Mouse (Mus musculus) lung, postnatal 0 days (tissue): ENCODE results near the gene Ep400. TPM values are rescaled to one million over a fixed set of nuclear protein-coding genes. Genes with fewer than 3 reads are reported as not detected.
"Not testable (repeated sequence)": the region's sequence is repeated elsewhere in the genome, so short reads cannot be mapped to it uniquely, and the experiment has no call there.

ENCODE experiments used
- ATAC-seq: fragments of 200-750 bp; cut with Nextera tagmentation; 2 replicates; pipeline ENCODE4 v1.8.0; 2017; ENCODE audit warnings: moderate library complexity
- DNase-seq: peaks from one replicate; pipeline ENCODE4 v3.0.0-alpha.2; 2016; ENCODE audit warnings: low spot score
- H3K27ac ChIP-seq: fragments of 300-500 bp; sonication (generic); 2 replicates; pipeline ENCODE4 v1.5.1; 2014; ENCODE audit warnings: antibody characterized with exemption, mild to moderate bottlenecking, low read length, mixed read lengths
- H3K27me3 ChIP-seq: fragments of 300-500 bp; sonication (generic); replicated peaks from 2 replicates; pipeline ENCODE4 v1.6.1; 2014; ENCODE audit warnings: low read length, mixed read lengths; ENCODE audit not compliant: insufficient read depth
- H3K36me3 ChIP-seq: fragments of 300-500 bp; sonication (generic); 2 replicates; pipeline ENCODE4 v1.6.1; 2014; ENCODE audit warnings: low read length, mixed read lengths; ENCODE audit not compliant: insufficient read depth
- H3K4me1 ChIP-seq: fragments of 300-500 bp; sonication (generic); 2 replicates; pipeline ENCODE4 v1.6.1; 2014; ENCODE audit warnings: antibody characterized with exemption, low read depth, low read length, mixed read lengths; ENCODE audit not compliant: insufficient read depth
- H3K4me2 ChIP-seq: fragments of 300-500 bp; sonication (generic); replicated peaks from 2 replicates; pipeline ENCODE4 v1.6.1; 2014; ENCODE audit warnings: low read depth, mild to moderate bottlenecking, low read length, moderate library complexity, mixed read lengths
- H3K4me3 ChIP-seq: fragments of 300-500 bp; sonication (generic); 2 replicates; pipeline ENCODE4 v1.5.1; 2014; ENCODE audit warnings: low read depth, low read length
- H3K9ac ChIP-seq: fragments of 300-500 bp; sonication (generic); replicated peaks from 2 replicates; pipeline ENCODE4 v1.6.1; 2014; ENCODE audit warnings: low read depth, mild to moderate bottlenecking
- H3K9me3 ChIP-seq: fragments of 300-500 bp; sonication (generic); 2 replicates; pipeline ENCODE4 v1.6.1; 2016; ENCODE audit warnings: low read length, mixed read lengths
- CTCF ChIP-seq: IDR thresholded peaks from 2 replicates; pipeline ENCODE4 v1.5.1; 2016; ENCODE audit warnings: antibody characterized with exemption, mild to moderate bottlenecking
- EP300 ChIP-seq: IDR thresholded peaks from 2 replicates; pipeline ENCODE4 v1.6.1; 2016; ENCODE audit warnings: antibody characterized with exemption, mild to moderate bottlenecking, control low read depth
- WGBS: fragments of 180-500 bp; shearing (Covaris S2); extraction: QIAGEN DNeasy Blood & Tissue Kit; methylation state at CpG from one replicate; pipeline ENCODE4 v1.1.7; 2014; 5-methylcytosine and 5-hydroxymethylcytosine counted together
- polyA plus RNA-seq: library from polyadenylated mRNA; unstranded; fragments of >200 nt; fragmentation: Nextera tagmentation; extraction: Ambion mirVana; gene quantifications from 2 replicates; pipeline ENCODE4 v1.2.1, GENCODE M21; 2015

Ep400 gene
- polyA plus RNA-seq, 1 experiment from 2014 or later = 17.5 TPM

DNA sequence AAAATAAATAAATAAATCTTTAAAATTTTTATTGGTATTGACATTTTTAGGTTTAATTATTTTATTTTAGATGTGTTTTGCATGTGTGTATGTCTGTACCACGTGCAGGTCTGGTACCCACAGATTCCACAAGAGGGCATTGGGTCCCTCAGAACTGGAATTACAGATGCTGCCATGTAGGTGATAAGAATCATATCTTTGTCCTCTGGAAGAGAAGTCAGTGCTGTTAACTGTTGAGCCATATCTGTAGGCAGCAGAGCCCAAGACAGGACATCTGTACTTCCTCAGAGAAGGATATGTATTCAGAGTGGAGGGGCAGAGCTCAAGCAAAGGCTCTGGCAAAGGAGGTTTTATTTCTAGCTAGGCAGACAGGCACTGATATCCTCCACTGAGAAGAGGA is 49.1 kb downstream of the Ep400 start:
- H3K27ac ChIP-seq, H3K4me3 ChIP-seq, H3K9ac ChIP-seq, DNase-seq, H3K4me2 ChIP-seq, ATAC-seq, H3K9me3 ChIP-seq, H3K4me1 ChIP-seq, H3K27me3 ChIP-seq: not testable (repeated sequence)
- peaks cover 51% of the 10 kb centered on the region for H3K36me3 ChIP-seq
- whole genome bisulfite sequencing = 91% methylated on average over 1 of the region's 1 CpGs
- peak; percentile 18 for TF ChIP-seq CTCF

- H3K9me3 ChIP-seq = no peaks in the 10 kb centered on the region
- H3K4me2 ChIP-seq = no peak overlapping the region
- H3K27ac ChIP-seq = no peak overlapping the region
- no peaks in the 10 kb centered on the region for H3K27me3 ChIP-seq
- DNase-seq (no peak), ATAC-seq (no peak)
- TF ChIP-seq EP300 (no peak), CTCF (no peak)
- no peaks in the 10 kb centered on the region for H3K4me1 ChIP-seq
- peaks cover 32% of the 10 kb centered on the region for H3K36me3 ChIP-seq
- H3K4me3 ChIP-seq = no peak overlapping the region
- no peak overlapping the region for H3K9ac ChIP-seq
- WGBS = 88% methylated on average over 2 of the region's 2 CpGs
Observed at GRCm38 (mm10) chr5:110711455-110711854, 59.1 kb downstream of the Ep400 start.

DNA sequence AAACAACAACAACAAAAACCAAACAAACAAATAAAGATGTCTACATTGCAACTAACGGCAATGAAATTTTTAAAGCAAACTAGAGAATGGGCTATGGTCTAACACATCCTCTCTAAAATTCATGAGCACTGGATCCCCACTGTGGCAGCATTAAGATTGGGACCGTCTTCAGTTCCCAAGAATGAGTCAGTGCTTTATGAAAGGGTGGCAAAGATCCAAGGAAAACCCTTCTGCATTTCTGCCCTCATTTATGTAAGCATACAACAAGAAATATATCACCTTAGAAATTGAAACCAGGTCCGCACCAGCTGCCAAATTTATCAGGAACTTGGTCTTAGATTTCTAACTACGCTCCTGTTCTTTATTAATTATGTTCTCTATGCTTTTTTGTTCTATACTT is 61.3 kb downstream of the Ep400 start:
- DNase-seq (no peak), ATAC-seq (no peak)
- Histone ChIP-seq H3K4me3 (no peak overlapping the region), H3K36me3 (peaks cover 46% of the 10 kb centered on the region), H3K9me3 (no peaks in the 10 kb centered on the region), H3K27me3 (no peaks in the 10 kb centered on the region), H3K4me2 (no peak overlapping the region), H3K9ac (no peak overlapping the region), H3K4me1 (no peaks in the 10 kb centered on the region), H3K27ac (no peak overlapping the region)
- no peak for TF ChIP-seq EP300
- WGBS = 91% methylated on average over 4 of the region's 4 CpGs

GRCm38 (mm10) chr5:110704004-110704403 is 66.5 kb downstream of the Ep400 start:
- TF ChIP-seq CTCF = no peak
- 0 out of 2 replicates have a peak, but pooled peaks have one; percentile 46 for TF ChIP-seq EP300

DNA sequence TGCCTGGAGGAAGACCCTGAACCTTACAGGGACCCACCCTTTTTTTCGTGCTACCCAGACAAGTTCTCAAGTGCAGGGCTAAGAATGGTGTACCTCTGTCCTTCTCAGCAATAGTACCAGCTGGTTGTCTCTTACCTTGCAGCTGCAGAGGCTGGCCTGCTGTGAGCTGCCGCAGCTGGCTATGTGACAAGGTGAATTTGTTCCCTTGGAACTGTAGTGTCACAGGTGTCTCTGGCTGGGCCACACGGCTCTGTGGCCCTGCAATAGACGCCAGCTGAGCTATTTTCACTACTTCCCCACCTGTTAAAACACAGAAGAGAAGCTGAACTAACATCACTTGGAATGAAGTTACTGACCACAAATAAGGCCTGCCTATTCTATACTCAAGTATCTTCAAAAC is 71.9 kb downstream of the Ep400 start:
- peaks cover 71% of the 10 kb centered on the region; the same call in 1 of the 2 replicates for H3K36me3 ChIP-seq

More at GRCm38 (mm10) chr5:110704004-110704403, 66.5 kb downstream of the Ep400 start:
- H3K9ac ChIP-seq = no peak overlapping the region
- H3K4me3 ChIP-seq = no peak overlapping the region
- H3K4me1 ChIP-seq = no peaks in the 10 kb centered on the region
- no peaks in the 10 kb centered on the region for H3K9me3 ChIP-seq
- 34% methylated on average over 1 of the region's 1 CpGs for WGBS
- no peak overlapping the region for H3K27ac ChIP-seq
- H3K27me3 ChIP-seq = no peaks in the 10 kb centered on the region
- ATAC-seq (peak; percentile 76), DNase-seq (peak; percentile 68)
- H3K36me3 ChIP-seq = peaks cover 74% of the 10 kb centered on the region
- H3K4me2 ChIP-seq = no peak overlapping the region

DNA sequence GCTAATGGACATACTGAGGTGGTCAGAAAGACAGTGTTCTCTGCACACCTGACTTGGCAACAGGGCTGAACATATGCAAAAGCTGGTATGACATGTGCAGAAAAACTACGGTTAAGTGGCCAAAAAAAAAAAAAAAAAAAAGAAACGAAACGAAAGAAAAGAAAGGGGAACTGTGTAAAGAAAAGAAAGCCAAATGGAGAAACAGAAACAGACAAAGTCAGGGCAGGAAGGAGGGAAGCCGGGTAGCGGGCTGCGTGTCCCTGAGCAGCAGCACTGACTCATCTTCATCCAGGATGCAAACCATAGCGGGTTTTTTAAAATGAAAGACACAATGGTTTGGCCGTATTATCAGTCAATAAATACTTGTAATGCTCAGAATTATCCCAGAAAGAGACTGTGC is 88.5 kb downstream of the Ep400 start:
- 87% methylated on average over 8 of the region's 8 CpGs for WGBS
- ATAC-seq (no peak), DNase-seq (no peak)
- Histone ChIP-seq H3K36me3 (peaks cover 64% of the 10 kb centered on the region), H3K4me1 (no peaks in the 10 kb centered on the region), H3K9ac (no peak overlapping the region), H3K27me3 (no peaks in the 10 kb centered on the region), H3K4me3 (no peak overlapping the region), H3K27ac (no peak overlapping the region), H3K9me3 (no peaks in the 10 kb centered on the region), H3K4me2 (no peak overlapping the region)
- TF ChIP-seq CTCF (no peak), EP300 (no peak)

More for the DNA sequence above, 71.9 kb downstream of the Ep400 start:
- Histone ChIP-seq H3K4me3 (no peak overlapping the region), H3K4me1 (no peaks in the 10 kb centered on the region), H3K9ac (no peak overlapping the region), H3K27me3 (no peaks in the 10 kb centered on the region), H3K9me3 (no peaks in the 10 kb centered on the region), H3K4me2 (no peak overlapping the region), H3K27ac (no peak overlapping the region)
- no peak for ATAC-seq
- DNase-seq = no peak
- no peak for TF ChIP-seq CTCF
- TF ChIP-seq EP300 = no peak
- WGBS = 89% methylated on average over 4 of the region's 4 CpGs
